Mouse (Mus musculus) liver, embryonic 13.5 days (tissue): ENCODE measurements at regions not wholly inside any gene's neighbourhood (a gene's known extent, or its start where the extent isn't known, plus 50 kb on each side); places are given as distances from the start of the nearest gene placed in this dataset.

Experiments
- ATAC-seq: fragments of 200-750 bp; cut with Nextera tagmentation; 2 replicates; pipeline ENCODE4 v1.8.0; 2017; ENCODE audit warnings: low read depth, mild to moderate bottlenecking, moderate number of reproducible peaks, moderate library complexity
- DNase-seq: peaks from one replicate; pipeline ENCODE4 v3.0.0; 2022
- H3K27ac ChIP-seq: fragments of 300-500 bp; sonication (generic); 2 replicates; pipeline ENCODE4 v1.5.1; 2015; ENCODE audit warnings: moderate library complexity, mild to moderate bottlenecking, inconsistent platforms
- H3K27me3 ChIP-seq: fragments of 300-500 bp; sonication (generic); 2 replicates; pipeline ENCODE4 v1.6.1; 2015; ENCODE audit warnings: mild to moderate bottlenecking, inconsistent platforms
- H3K36me3 ChIP-seq: fragments of 300-500 bp; sonication (generic); 2 replicates; pipeline ENCODE4 v1.6.1; 2015; ENCODE audit warnings: mild to moderate bottlenecking, inconsistent platforms
- H3K4me1 ChIP-seq: fragments of 300-500 bp; sonication (generic); replicated peaks from 2 replicates; pipeline ENCODE4 v1.6.1; 2015; ENCODE audit warnings: inconsistent platforms
- H3K4me2 ChIP-seq: fragments of 300-500 bp; sonication (generic); 2 replicates; pipeline ENCODE4 v1.6.1; 2015; ENCODE audit warnings: inconsistent platforms, mild to moderate bottlenecking, moderate library complexity
- H3K4me3 ChIP-seq: fragments of 300-500 bp; sonication (generic); replicated peaks from 2 replicates; pipeline ENCODE4 v1.5.1; 2015; ENCODE audit warnings: mild to moderate bottlenecking, inconsistent platforms
- H3K9ac ChIP-seq: fragments of 300-500 bp; sonication (generic); 2 replicates; pipeline ENCODE4 v1.6.1; 2015; ENCODE audit warnings: mild to moderate bottlenecking, inconsistent platforms
- H3K9me3 ChIP-seq: fragments of 300-500 bp; sonication (generic); replicated peaks from 2 replicates; pipeline ENCODE4 v1.6.1; 2016; ENCODE audit warnings: inconsistent platforms
- WGBS: fragments of 180-500 bp; shearing (Covaris S2); methylation state at CpG from one replicate; pipeline ENCODE4 v1.1.7; 2015; ENCODE audit not compliant: insufficient replicate concordance; 5-methylcytosine and 5-hydroxymethylcytosine counted together

- no peaks in the 10 kb centered on the region for H3K4me1 ChIP-seq
- no peaks in the 10 kb centered on the region for H3K36me3 ChIP-seq
- H3K27me3 ChIP-seq: no peaks in the 10 kb centered on the region
- no peak overlapping the region for H3K27ac ChIP-seq
- H3K4me3 ChIP-seq: no peak overlapping the region
- no peak overlapping the region for H3K9ac ChIP-seq
- no peak overlapping the region for H3K4me2 ChIP-seq
- DNase-seq (peak; percentile 16), ATAC-seq (no peak)
- H3K9me3 ChIP-seq: no peaks in the 10 kb centered on the region
- 5% methylated on average over 1 of the region's 1 CpGs for WGBS
Measured at GRCm38 (mm10) chr8:79587258-79587657, 52.2 kb upstream of the Otud4 start.

- H3K4me3 ChIP-seq: no peak overlapping the region
- no peaks in the 10 kb centered on the region for H3K27me3 ChIP-seq
- 37% methylated on average over 3 of the region's 3 CpGs for WGBS
- H3K9ac ChIP-seq: no peak overlapping the region
- H3K36me3 ChIP-seq: no peaks in the 10 kb centered on the region
- no peaks in the 10 kb centered on the region for H3K9me3 ChIP-seq
- DNase-seq (no peak), ATAC-seq (no peak)
- no peak overlapping the region for H3K27ac ChIP-seq
- no peak overlapping the region for H3K4me2 ChIP-seq
- no peaks in the 10 kb centered on the region for H3K4me1 ChIP-seq
Measured at GRCm38 (mm10) chr8:79584966-79585365, 54.5 kb upstream of the Otud4 start.

GRCm38 (mm10) chr8:79583326-79583725 is 56.1 kb upstream of the Otud4 start:
- no peaks in the 10 kb centered on the region for H3K9me3 ChIP-seq
- H3K4me2 ChIP-seq: no peak overlapping the region
- H3K27me3 ChIP-seq: no peaks in the 10 kb centered on the region
- ATAC-seq (no peak), DNase-seq (no peak)
- H3K36me3 ChIP-seq: no peaks in the 10 kb centered on the region
- H3K27ac ChIP-seq: no peak overlapping the region
- H3K9ac ChIP-seq: no peak overlapping the region
- no peaks in the 10 kb centered on the region for H3K4me1 ChIP-seq
- H3K4me3 ChIP-seq: no peak overlapping the region
- WGBS: 26% methylated on average over 6 of the region's 6 CpGs

- H3K9ac ChIP-seq: no peak overlapping the region
- H3K4me3 ChIP-seq: no peak overlapping the region
- H3K9me3 ChIP-seq: no peaks in the 10 kb centered on the region
- no peak for ATAC-seq
- WGBS: 64% methylated on average over 2 of the region's 2 CpGs
- DNase-seq: no peak
- H3K4me2 ChIP-seq: no peak overlapping the region
- H3K27ac ChIP-seq: no peak overlapping the region
- H3K4me1 ChIP-seq: no peaks in the 10 kb centered on the region
- no peaks in the 10 kb centered on the region for H3K27me3 ChIP-seq
- H3K36me3 ChIP-seq: no peaks in the 10 kb centered on the region
Measured at GRCm38 (mm10) chr8:79582195-79582594, 57.2 kb upstream of the Otud4 start.

- 57% methylated on average over 7 of the region's 7 CpGs for WGBS
- Histone ChIP-seq H3K36me3 (no peaks in the 10 kb centered on the region), H3K4me2 (no peak overlapping the region), H3K4me3 (no peak overlapping the region), H3K9ac (no peak overlapping the region), H3K27me3 (no peaks in the 10 kb centered on the region), H3K4me1 (no peaks in the 10 kb centered on the region), H3K27ac (no peak overlapping the region), H3K9me3 (no peaks in the 10 kb centered on the region)
- ATAC-seq: no peak
- no peak for DNase-seq
Measured at GRCm38 (mm10) chr8:79576086-79576485, 63.3 kb upstream of the Otud4 start.

- no peak for DNase-seq
- Histone ChIP-seq H3K27me3 (no peaks in the 10 kb centered on the region), H3K9me3 (no peaks in the 10 kb centered on the region), H3K4me2 (no peak overlapping the region), H3K4me1 (no peaks in the 10 kb centered on the region), H3K27ac (no peak overlapping the region), H3K36me3 (no peaks in the 10 kb centered on the region), H3K4me3 (no peak overlapping the region), H3K9ac (no peak overlapping the region)
- no peak for ATAC-seq
- 57% methylated on average over 2 of the region's 2 CpGs for WGBS
Measured at GRCm38 (mm10) chr8:79575175-79575734, 64.2 kb upstream of the Otud4 start.

- ATAC-seq (no peak), DNase-seq (no peak)
- Histone ChIP-seq H3K27ac (no peak overlapping the region), H3K9me3 (no peaks in the 10 kb centered on the region), H3K36me3 (no peaks in the 10 kb centered on the region), H3K27me3 (no peaks in the 10 kb centered on the region), H3K4me2 (no peak overlapping the region), H3K4me3 (no peak overlapping the region), H3K4me1 (no peaks in the 10 kb centered on the region), H3K9ac (no peak overlapping the region)
- WGBS: 66% methylated on average over 7 of the region's 7 CpGs
Measured at GRCm38 (mm10) chr8:79573491-79573890, 65.9 kb upstream of the Otud4 start.

GRCm38 (mm10) chr8:79572526-79572925 is 66.9 kb upstream of the Otud4 start:
- no peaks in the 10 kb centered on the region for H3K27me3 ChIP-seq
- H3K4me1 ChIP-seq: no peaks in the 10 kb centered on the region
- H3K9me3 ChIP-seq: no peaks in the 10 kb centered on the region
- no peak overlapping the region for H3K27ac ChIP-seq
- no peak overlapping the region for H3K9ac ChIP-seq
- H3K36me3 ChIP-seq: no peaks in the 10 kb centered on the region
- ATAC-seq (no peak), DNase-seq (no peak)
- 80% methylated on average over 5 of the region's 5 CpGs for WGBS
- H3K4me3 ChIP-seq: no peak overlapping the region
- no peak overlapping the region for H3K4me2 ChIP-seq

- no peak overlapping the region for H3K9ac ChIP-seq
- ATAC-seq (no peak), DNase-seq (no peak)
- peaks cover 5% of the 10 kb centered on the region; the same call in 1 of the 2 replicates for H3K4me1 ChIP-seq
- H3K36me3 ChIP-seq: no peaks in the 10 kb centered on the region
- 75% methylated on average over 6 of the region's 6 CpGs for WGBS
- H3K9me3 ChIP-seq: no peaks in the 10 kb centered on the region
- H3K27me3 ChIP-seq: no peaks in the 10 kb centered on the region
- no peak overlapping the region for H3K27ac ChIP-seq
- no peak overlapping the region for H3K4me2 ChIP-seq
- no peak overlapping the region for H3K4me3 ChIP-seq
Measured at GRCm38 (mm10) chr8:79563101-79563500, 76.3 kb upstream of the Otud4 start.

- no peak overlapping the region for H3K4me2 ChIP-seq
- H3K36me3 ChIP-seq: no peaks in the 10 kb centered on the region
- H3K27me3 ChIP-seq: no peaks in the 10 kb centered on the region
- no peak overlapping the region for H3K4me3 ChIP-seq
- no peak for DNase-seq
- H3K9me3 ChIP-seq: no peaks in the 10 kb centered on the region
- H3K4me1 ChIP-seq: peaks cover 5% of the 10 kb centered on the region; the same call in 1 of the 2 replicates
- WGBS: 52% methylated on average over 8 of the region's 8 CpGs
- no peak for ATAC-seq
- no peak overlapping the region for H3K27ac ChIP-seq
- H3K9ac ChIP-seq: no peak overlapping the region
Measured at GRCm38 (mm10) chr8:79562669-79563068, 76.7 kb upstream of the Otud4 start.

- 47% methylated on average over 11 of the region's 11 CpGs for WGBS
Measured at GRCm38 (mm10) chr8:79562071-79562581, 77.3 kb upstream of the Otud4 start.

GRCm38 (mm10) chr8:79561269-79562063 is 78.0 kb upstream of the Otud4 start:
- Histone ChIP-seq H3K4me3 (no peak overlapping the region), H3K9ac (no peak overlapping the region), H3K27ac (no peak overlapping the region), H3K4me2 (no peak overlapping the region), H3K4me1 (no peaks in the 10 kb centered on the region), H3K9me3 (no peaks in the 10 kb centered on the region), H3K27me3 (no peaks in the 10 kb centered on the region), H3K36me3 (no peaks in the 10 kb centered on the region)
- WGBS: 65% methylated on average over 9 of the region's 9 CpGs
- ATAC-seq: no peak
- no peak for DNase-seq

More at GRCm38 (mm10) chr8:79562071-79562581, 77.3 kb upstream of the Otud4 start:
- H3K4me2 ChIP-seq: no peak overlapping the region
- H3K9ac ChIP-seq: no peak overlapping the region
- no peaks in the 10 kb centered on the region for H3K9me3 ChIP-seq
- no peak overlapping the region for H3K27ac ChIP-seq
- peaks cover 4% of the 10 kb centered on the region; the same call in 1 of the 2 replicates for H3K4me1 ChIP-seq
- H3K4me3 ChIP-seq: no peak overlapping the region
- H3K27me3 ChIP-seq: no peaks in the 10 kb centered on the region
- DNase-seq: no peak
- no peak for ATAC-seq
- H3K36me3 ChIP-seq: no peaks in the 10 kb centered on the region
